Mouse (Mus musculus): ENCODE measurements at regions not wholly inside any gene's neighbourhood (a gene's known extent, or its start where the extent isn't known, plus 50 kb on each side); places are given as distances from the start of the nearest gene placed in this dataset.

- WGBS (ENCODE audit: insufficient replicate concordance): 75% methylated on average over 3 of the region's 3 CpGs
- no peak for ATAC-seq (replicated peaks; ENCODE audit: insufficient number of reproducible peaks, low FRiP score, low TSS enrichment)
- Histone ChIP-seq H3K36me3 (ENCODE audit: control insufficient read depth, insufficient read depth, low read length) (no peaks in the 10 kb centered on the region), H3K27ac (ENCODE audit: low read depth, low read length) (no peak overlapping the region), H3K9ac (ENCODE audit: low read depth, low read length) (no peak overlapping the region), H3K9me3 (replicated peaks; ENCODE audit: control insufficient read depth, low read length) (no peaks in the 10 kb centered on the region), H3K27me3 (ENCODE audit: control insufficient read depth, insufficient read depth, low read length) (no peaks in the 10 kb centered on the region), H3K4me2 (no peak overlapping the region), H3K4me3 (ENCODE audit: low read depth, low read length) (no peak overlapping the region), H3K4me1 (ENCODE audit: control insufficient read depth, insufficient read depth, low read length) (no peaks in the 10 kb centered on the region)
Measured at GRCm38 (mm10) chr2:106318695-106319266, 315.4 kb upstream of the Dnajc24 start.

- Histone ChIP-seq H3K4me3 (ENCODE audit: low read depth, low read length) (no peak overlapping the region), H3K9me3 (replicated peaks; ENCODE audit: control insufficient read depth, low read length) (no peaks in the 10 kb centered on the region), H3K4me2 (no peak overlapping the region), H3K9ac (ENCODE audit: low read depth, low read length) (no peak overlapping the region), H3K27ac (ENCODE audit: low read depth, low read length) (no peak overlapping the region), H3K27me3 (ENCODE audit: control insufficient read depth, insufficient read depth, low read length) (no peaks in the 10 kb centered on the region), H3K4me1 (ENCODE audit: control insufficient read depth, insufficient read depth, low read length) (no peaks in the 10 kb centered on the region), H3K36me3 (ENCODE audit: control insufficient read depth, insufficient read depth, low read length) (no peaks in the 10 kb centered on the region)
- no peak for ATAC-seq (replicated peaks; ENCODE audit: insufficient number of reproducible peaks, low FRiP score, low TSS enrichment)
- 58% methylated on average over 6 of the region's 6 CpGs for WGBS (ENCODE audit: insufficient replicate concordance)
Measured at GRCm38 (mm10) chr2:106346781-106347180, 343.4 kb upstream of the Dnajc24 start.

GRCm38 (mm10) chr2:106347249-106347648 is 343.9 kb upstream of the Dnajc24 start:
- H3K27ac ChIP-seq (ENCODE audit: low read depth, low read length): no peak overlapping the region
- H3K4me1 ChIP-seq (ENCODE audit: control insufficient read depth, insufficient read depth, low read length): no peaks in the 10 kb centered on the region
- H3K9me3 ChIP-seq (replicated peaks; ENCODE audit: control insufficient read depth, low read length): no peaks in the 10 kb centered on the region
- H3K36me3 ChIP-seq (ENCODE audit: control insufficient read depth, insufficient read depth, low read length): no peaks in the 10 kb centered on the region
- H3K4me3 ChIP-seq (ENCODE audit: low read depth, low read length): no peak overlapping the region
- H3K27me3 ChIP-seq (ENCODE audit: control insufficient read depth, insufficient read depth, low read length): no peaks in the 10 kb centered on the region
- H3K4me2 ChIP-seq: no peak overlapping the region
- no peak for ATAC-seq (replicated peaks; ENCODE audit: insufficient number of reproducible peaks, low FRiP score, low TSS enrichment)
- 86% methylated on average over 7 of the region's 7 CpGs for WGBS (ENCODE audit: insufficient replicate concordance)
- no peak overlapping the region for H3K9ac ChIP-seq (ENCODE audit: low read depth, low read length)

- H3K4me1 ChIP-seq (ENCODE audit: control insufficient read depth, insufficient read depth, low read length): no peaks in the 10 kb centered on the region; the same call in 1 of the 2 replicates
- no peaks in the 10 kb centered on the region for H3K27me3 ChIP-seq (ENCODE audit: control insufficient read depth, insufficient read depth, low read length)
- no peak for ATAC-seq (replicated peaks; ENCODE audit: insufficient number of reproducible peaks, low FRiP score, low TSS enrichment)
- H3K9me3 ChIP-seq (replicated peaks; ENCODE audit: control insufficient read depth, low read length): no peaks in the 10 kb centered on the region
- H3K36me3 ChIP-seq (ENCODE audit: control insufficient read depth, insufficient read depth, low read length): no peaks in the 10 kb centered on the region
- no peak overlapping the region for H3K4me3 ChIP-seq (ENCODE audit: low read depth, low read length)
- H3K9ac ChIP-seq (ENCODE audit: low read depth, low read length): no peak overlapping the region
- WGBS (ENCODE audit: insufficient replicate concordance): 60% methylated on average over 3 of the region's 3 CpGs
- no peak overlapping the region for H3K4me2 ChIP-seq
- H3K27ac ChIP-seq (ENCODE audit: low read depth, low read length): no peak overlapping the region
Measured at GRCm38 (mm10) chr2:106355565-106355964, 337.5 kb upstream of the Mpped2 start.

- ATAC-seq (replicated peaks; ENCODE audit: insufficient number of reproducible peaks, low FRiP score, low TSS enrichment): peak; percentile 83; the same call in 1 of the 2 replicates
- H3K4me2 ChIP-seq: no peak overlapping the region
Measured at GRCm38 (mm10) chr2:106355984-106356547, 337.0 kb upstream of the Mpped2 start.

GRCm38 (mm10) chr2:106368641-106369040 is 324.4 kb upstream of the Mpped2 start:
- H3K4me1 ChIP-seq (ENCODE audit: control insufficient read depth, insufficient read depth, low read length): peaks cover 3% of the 10 kb centered on the region; the same call in 1 of the 2 replicates
- H3K4me3 ChIP-seq (ENCODE audit: low read depth, low read length): no peak overlapping the region
- no peaks in the 10 kb centered on the region for H3K9me3 ChIP-seq (replicated peaks; ENCODE audit: control insufficient read depth, low read length)
- H3K4me2 ChIP-seq: no peak overlapping the region
- H3K9ac ChIP-seq (ENCODE audit: low read depth, low read length): no peak overlapping the region
- WGBS (ENCODE audit: insufficient replicate concordance): 79% methylated on average over 5 of the region's 5 CpGs
- H3K27ac ChIP-seq (ENCODE audit: low read depth, low read length): no peak overlapping the region
- ATAC-seq (replicated peaks; ENCODE audit: insufficient number of reproducible peaks, low FRiP score, low TSS enrichment): no peak
- H3K27me3 ChIP-seq (ENCODE audit: control insufficient read depth, insufficient read depth, low read length): no peaks in the 10 kb centered on the region
- no peaks in the 10 kb centered on the region for H3K36me3 ChIP-seq (ENCODE audit: control insufficient read depth, insufficient read depth, low read length)

More at GRCm38 (mm10) chr2:106355984-106356547, 337.0 kb upstream of the Mpped2 start:
- Histone ChIP-seq H3K4me3 (ENCODE audit: low read depth, low read length) (no peak overlapping the region), H3K36me3 (ENCODE audit: control insufficient read depth, insufficient read depth, low read length) (no peaks in the 10 kb centered on the region), H3K9me3 (replicated peaks; ENCODE audit: control insufficient read depth, low read length) (no peaks in the 10 kb centered on the region), H3K9ac (ENCODE audit: low read depth, low read length) (no peak overlapping the region), H3K27ac (ENCODE audit: low read depth, low read length) (no peak overlapping the region), H3K27me3 (ENCODE audit: control insufficient read depth, insufficient read depth, low read length) (no peaks in the 10 kb centered on the region), H3K4me1 (ENCODE audit: control insufficient read depth, insufficient read depth, low read length) (no peaks in the 10 kb centered on the region; the same call in 1 of the 2 replicates)
- 32% methylated on average over 5 of the region's 5 CpGs for WGBS (ENCODE audit: insufficient replicate concordance)

- no peak overlapping the region for H3K27ac ChIP-seq (ENCODE audit: low read depth, low read length)
- no peaks in the 10 kb centered on the region for H3K36me3 ChIP-seq (ENCODE audit: control insufficient read depth, insufficient read depth, low read length)
- H3K4me3 ChIP-seq (ENCODE audit: low read depth, low read length): no peak overlapping the region
- ATAC-seq (replicated peaks; ENCODE audit: insufficient number of reproducible peaks, low FRiP score, low TSS enrichment): no peak
- no peaks in the 10 kb centered on the region for H3K27me3 ChIP-seq (ENCODE audit: control insufficient read depth, insufficient read depth, low read length)
- H3K9ac ChIP-seq (ENCODE audit: low read depth, low read length): no peak overlapping the region
- H3K4me2 ChIP-seq: no peak overlapping the region
- 78% methylated on average over 14 of the region's 14 CpGs for WGBS (ENCODE audit: insufficient replicate concordance)
- H3K9me3 ChIP-seq (replicated peaks; ENCODE audit: control insufficient read depth, low read length): no peaks in the 10 kb centered on the region
- H3K4me1 ChIP-seq (ENCODE audit: control insufficient read depth, insufficient read depth, low read length): no peaks in the 10 kb centered on the region
Measured at GRCm38 (mm10) chr2:106383415-106384285, 309.4 kb upstream of the Mpped2 start.

- 85% methylated on average over 5 of the region's 5 CpGs for WGBS (ENCODE audit: insufficient replicate concordance)
- ATAC-seq (replicated peaks; ENCODE audit: insufficient number of reproducible peaks, low FRiP score, low TSS enrichment): no peak
- no peak overlapping the region for H3K4me3 ChIP-seq (ENCODE audit: low read depth, low read length)
- no peak overlapping the region for H3K9ac ChIP-seq (ENCODE audit: low read depth, low read length)
- no peaks in the 10 kb centered on the region for H3K4me1 ChIP-seq (ENCODE audit: control insufficient read depth, insufficient read depth, low read length)
- no peaks in the 10 kb centered on the region for H3K36me3 ChIP-seq (ENCODE audit: control insufficient read depth, insufficient read depth, low read length)
- H3K27ac ChIP-seq (ENCODE audit: low read depth, low read length): no peak overlapping the region
- no peaks in the 10 kb centered on the region for H3K9me3 ChIP-seq (replicated peaks; ENCODE audit: control insufficient read depth, low read length)
- H3K4me2 ChIP-seq: no peak overlapping the region
- H3K27me3 ChIP-seq (ENCODE audit: control insufficient read depth, insufficient read depth, low read length): no peaks in the 10 kb centered on the region
Measured at GRCm38 (mm10) chr2:106384286-106384595, 308.8 kb upstream of the Mpped2 start.

All from heart, embryonic 11.5 days (tissue).